Mouse (Mus musculus) CH12.LX (cell line): Measurements from ENCODE around the gene Lipc. TPM values are rescaled to one million over a fixed set of nuclear protein-coding genes. Genes with fewer than 3 reads are reported as not detected.

ENCODE experiments used
- DNase-seq: peaks from one replicate; pipeline ENCODE4 v3.0.0-alpha.2; 2013; ENCODE audit errors: extremely low read depth
- H3K27ac ChIP-seq: 2 replicates; pipeline ENCODE4 v1.5.1; 2012; ENCODE audit warnings: low read depth, mild to moderate bottlenecking, control low read depth, moderate library complexity; ENCODE audit not compliant: insufficient read depth
- H3K27me3 ChIP-seq: replicated peaks from 2 replicates; pipeline ENCODE3; 2012; ENCODE audit warnings: inconsistent platforms
- H3K36me3 ChIP-seq, 2 experiments: replicated peaks in 1 of 2; 2 replicates each; pipeline versions ENCODE3 to v1.6.1; 2012; ENCODE audit warnings: inconsistent platforms in 1 of 2, low read length in 1 of 2, mild to moderate bottlenecking in 1 of 2, mixed read lengths in 1 of 2, moderate library complexity in 1 of 2; ENCODE audit not compliant: control insufficient read depth in 1 of 2, insufficient read depth in 1 of 2
- H3K4me1 ChIP-seq, 2 experiments: 2 replicates each; pipeline ENCODE4 v1.6.1; 2012; ENCODE audit warnings: inconsistent platforms in 1 of 2, moderate library complexity in 1 of 2; ENCODE audit not compliant: insufficient read depth in 2 of 2, control insufficient read depth in 1 of 2
- H3K4me2 ChIP-seq: 2 replicates; pipeline ENCODE4 v1.6.1; 2012; ENCODE audit warnings: low read depth, mild to moderate bottlenecking, control low read depth; ENCODE audit not compliant: poor library complexity, insufficient read depth, severe bottlenecking
- H3K4me3 ChIP-seq, 3 experiments: fragments of 150-350 bp in 1 of 3; sonication (generic) in 1 of 3; replicated peaks in 1 of 3; 2 replicates each; pipeline versions ENCODE3 to v1.5.1; 2011 to 2012; ENCODE audit warnings: low read depth in 2 of 3, low read length in 2 of 3, mild to moderate bottlenecking in 2 of 3, moderate library complexity in 2 of 3, control low read depth in 1 of 3, improper control_type of control experiment in 1 of 3, inconsistent platforms in 1 of 3, mixed read lengths in 1 of 3; ENCODE audit not compliant: poor library complexity in 1 of 3
- H3K79me2 ChIP-seq: replicated peaks from 2 replicates; pipeline ENCODE4 v1.6.1; 2012; ENCODE audit warnings: mild to moderate bottlenecking, moderate library complexity; ENCODE audit not compliant: control insufficient read depth, poor library complexity, insufficient read depth, severe bottlenecking; ENCODE audit errors: extremely low read depth
- H3K9ac ChIP-seq: 2 replicates; pipeline ENCODE4 v1.6.1; 2012; ENCODE audit warnings: low read depth, mild to moderate bottlenecking, control low read depth, moderate library complexity; ENCODE audit not compliant: insufficient read depth
- H3K9me3 ChIP-seq: replicated peaks from 2 replicates; pipeline ENCODE3; 2012; ENCODE audit warnings: low read length, inconsistent platforms, mixed read lengths
- GABPA ChIP-seq: IDR thresholded peaks from 2 replicates; pipeline ENCODE4 v1.6.1; 2012; ENCODE audit warnings: low read depth, low read length, improper control_type of control experiment, inconsistent platforms; ENCODE audit not compliant: insufficient replicate concordance
- IRF4 ChIP-seq: IDR thresholded peaks from 2 replicates; pipeline ENCODE4 v1.6.1; 2014; ENCODE audit warnings: low read depth, mild to moderate bottlenecking, inconsistent platforms, low read length, improper control_type of control experiment
- KAT2A ChIP-seq: IDR thresholded peaks from 2 replicates; pipeline ENCODE4 v1.6.1; 2012; ENCODE audit warnings: low read length, improper control_type of control experiment, inconsistent platforms; ENCODE audit not compliant: insufficient replicate concordance
- MAX ChIP-seq: IDR thresholded peaks from 2 replicates; pipeline ENCODE4 v1.6.1; 2011; ENCODE audit warnings: low read length, improper control_type of control experiment
- MAZ ChIP-seq: IDR thresholded peaks from 2 replicates; pipeline ENCODE4 v1.6.1; 2012; ENCODE audit warnings: low read depth, mild to moderate bottlenecking, inconsistent platforms, low read length, improper control_type of control experiment, moderate library complexity
- MYC ChIP-seq: IDR thresholded peaks from 2 replicates; pipeline ENCODE4 v1.6.1; 2011; ENCODE audit warnings: low read depth, mild to moderate bottlenecking, improper control_type of control experiment, low read length
- NRF1 ChIP-seq: IDR thresholded peaks from 2 replicates; pipeline ENCODE4 v1.6.1; 2014; ENCODE audit warnings: low read depth, mild to moderate bottlenecking, inconsistent platforms, low read length, improper control_type of control experiment, moderate library complexity
- PAX5 ChIP-seq: IDR thresholded peaks from 2 replicates; pipeline ENCODE4 v1.6.1; 2012; ENCODE audit warnings: low read length, inconsistent platforms, mixed read lengths
- RCOR1 ChIP-seq: conservative IDR thresholded peaks from 2 replicates; pipeline ENCODE4 v1.6.1; 2012; ENCODE audit warnings: low read depth, mild to moderate bottlenecking, inconsistent platforms, low read length, improper control_type of control experiment
- SMC3 ChIP-seq: IDR thresholded peaks from 2 replicates; pipeline ENCODE4 v1.6.1; 2011; ENCODE audit warnings: low read depth, low read length, improper control_type of control experiment
- TCF12 ChIP-seq: IDR thresholded peaks from 2 replicates; pipeline ENCODE4 v1.6.1; 2014; ENCODE audit warnings: low read depth, mild to moderate bottlenecking, inconsistent platforms, low read length, improper control_type of control experiment
- UBTF ChIP-seq: IDR thresholded peaks from 2 replicates; pipeline ENCODE4 v1.6.1; 2012; ENCODE audit warnings: low read depth, mild to moderate bottlenecking, inconsistent platforms, low read length, improper control_type of control experiment, moderate library complexity
- USF1 ChIP-seq: IDR thresholded peaks from 2 replicates; pipeline ENCODE4 v1.6.1; 2014; ENCODE audit warnings: low read depth, mild to moderate bottlenecking, inconsistent platforms, low read length, improper control_type of control experiment
- USF2 ChIP-seq: conservative IDR thresholded peaks from 2 replicates; pipeline ENCODE4 v1.6.1; 2011; ENCODE audit warnings: low read depth, low read length, improper control_type of control experiment
- ZC3H11A ChIP-seq: IDR thresholded peaks from 2 replicates; pipeline ENCODE4 v1.6.1; 2012; ENCODE audit warnings: low read depth, mild to moderate bottlenecking, inconsistent platforms, low read length, improper control_type of control experiment
- dilution Hi-C: fragments of 300-500 bp; cut with MboI; formaldehyde crosslinking; loops from 2 replicates; pipeline ENCODE4 v1.14.3; 2020; ENCODE audit warnings: low sequenced_read_pairs; ENCODE audit not compliant: extremely low pct_unique_long_range_greater_than_20kb, extremely low pct_ligation_motif_present
- in situ Hi-C: fragments of 300-500 bp; cut with MboI; formaldehyde crosslinking; loops from 3 replicates; pipeline ENCODE4 v1.14.3; 2019; ENCODE audit warnings: low sequenced_read_pairs, low pct_ligation_motif_present, low pct_unique_long_range_greater_than_20kb, mixed read lengths
- polyA plus RNA-seq: library from polyadenylated mRNA; unstranded; fragments of >175 nt; gene quantifications from 2 replicates; pipeline ENCODE4 v1.2.1, GENCODE M21; 2012; ENCODE audit warnings: low read depth; ENCODE audit not compliant: insufficient read length
- total RNA-seq, 2 experiments: library from RNA; depleted of rRNA; stranded (reverse); fragments of 300-350 nt in 1 of 2; fragments of >200 nt in 1 of 2; gene quantifications; 2 replicates each; pipeline ENCODE4 v1.2.3; 2012 to 2014

The Lipc gene
- total and polyA plus RNA-seq, 3 experiments: 5.2 to 24.5 (median 8.6) TPM

GRCm38 (mm10) chr9:70928472-70928871 lies 23.6 kb downstream of the Lipc start:
- dilution Hi-C loops (no loop called here), in situ Hi-C loops (loop anchor here (10.0 kb wide), 1 partner anchor 254 kb away; the partner anchor contains the start of gene Adam10)
- no peaks in the 10 kb centered on the region for H3K27me3 ChIP-seq
- 0 out of 4 replicates have a peak, but pooled peaks cover 0 to 2% of the 10 kb centered on the region in 2 experiments for H3K4me1 ChIP-seq
- no peak for TF ChIP-seq SMC3
- no peak for TF ChIP-seq MAX
- no peak for TF ChIP-seq PAX5
- no peak for TF ChIP-seq RCOR1
- no peak for TF ChIP-seq ZC3H11A
- no peak for TF ChIP-seq KAT2A
- no peak for TF ChIP-seq NRF1
- TF ChIP-seq GABPA: no peak
- no peak for TF ChIP-seq MAZ
- TF ChIP-seq USF1: no peak
- TF ChIP-seq IRF4: no peak
- TF ChIP-seq, all 38 proteins: peak for 0
- H3K79me2 ChIP-seq: no peaks in the 10 kb centered on the region
- no peak overlapping the region for H3K4me2 ChIP-seq
- H3K36me3 ChIP-seq: no peaks in the 10 kb centered on the region
- H3K9me3 ChIP-seq: no peaks in the 10 kb centered on the region
- no peak for DNase-seq
- H3K9ac ChIP-seq: no peak overlapping the region
- no peak overlapping the region for H3K4me3 ChIP-seq
- no peak overlapping the region for H3K27ac ChIP-seq

- H3K4me1 ChIP-seq: no peaks in the 10 kb centered on the region
- TF ChIP-seq USF2: no peak
- TF ChIP-seq TCF12: no peak
- TF ChIP-seq MYC: no peak
- TF ChIP-seq UBTF: no peak
- TF ChIP-seq, all 38 proteins: peak for 0
Measured at GRCm38 (mm10) chr9:70927701-70928100, 24.3 kb downstream of the Lipc start.

More at GRCm38 (mm10) chr9:70927701-70928100, 24.3 kb downstream of the Lipc start:
- in situ Hi-C loops (loop anchor here (10.0 kb wide), 1 partner anchor 253 kb away; the partner anchor contains the start of gene Adam10), dilution Hi-C loops (no loop called here)
- no peaks in the 10 kb centered on the region for H3K79me2 ChIP-seq
- no peak overlapping the region for H3K27ac ChIP-seq
- no peaks in the 10 kb centered on the region for H3K9me3 ChIP-seq
- H3K9ac ChIP-seq: no peak overlapping the region
- H3K4me3 ChIP-seq: no peak overlapping the region
- no peak overlapping the region for H3K4me2 ChIP-seq
- no peaks in the 10 kb centered on the region for H3K27me3 ChIP-seq
- H3K36me3 ChIP-seq: no peaks in the 10 kb centered on the region
- no peak for DNase-seq
